Mouse (Mus musculus) midbrain, embryonic 11.5 days (tissue): ENCODE results near the gene Exoc6. TPM values are rescaled to one million over a fixed set of nuclear protein-coding genes. Genes with fewer than 3 reads are reported as not detected.

Experiments
- ATAC-seq: fragments of 200-750 bp; cut with Nextera tagmentation; 2 replicates; pipeline ENCODE4 v1.8.0; 2017; ENCODE audit warnings: moderate TSS enrichment, moderate library complexity; ENCODE audit not compliant: low FRiP score
- DNase-seq: peaks from one replicate; pipeline ENCODE4 v3.0.0; 2015; ENCODE audit warnings: low spot score; ENCODE audit errors: missing footprints
- H3K27ac ChIP-seq: fragments of 300-500 bp; sonication (generic); 2 replicates; pipeline ENCODE4 v1.5.1; 2014; ENCODE audit warnings: low read depth, low read length
- H3K27me3 ChIP-seq: fragments of 300-500 bp; sonication (generic); 2 replicates; pipeline ENCODE4 v1.6.1; 2014; ENCODE audit warnings: mild to moderate bottlenecking, low read length, moderate library complexity, mixed read lengths; ENCODE audit not compliant: control insufficient read depth, insufficient read depth
- H3K36me3 ChIP-seq: fragments of 300-500 bp; sonication (generic); 2 replicates; pipeline ENCODE4 v1.6.1; 2014; ENCODE audit warnings: mild to moderate bottlenecking, low read length, moderate library complexity, mixed read lengths; ENCODE audit not compliant: control insufficient read depth, insufficient read depth
- H3K4me1 ChIP-seq: fragments of 300-500 bp; sonication (generic); 2 replicates; pipeline ENCODE4 v1.6.1; 2014; ENCODE audit warnings: low read length; ENCODE audit not compliant: control insufficient read depth, insufficient read depth
- H3K4me2 ChIP-seq: fragments of 300-500 bp; sonication (generic); 2 replicates; pipeline ENCODE4 v1.6.1; 2014; ENCODE audit warnings: mild to moderate bottlenecking, moderate library complexity
- H3K4me3 ChIP-seq: fragments of 300-500 bp; sonication (generic); 2 replicates; pipeline ENCODE4 v1.5.1; 2014; ENCODE audit warnings: low read depth, low read length
- H3K9ac ChIP-seq: fragments of 300-500 bp; sonication (generic); 2 replicates; pipeline ENCODE4 v1.6.1; 2014; ENCODE audit warnings: low read length
- H3K9me3 ChIP-seq: fragments of 300-500 bp; sonication (generic); 2 replicates; pipeline ENCODE4 v1.6.1; 2016; ENCODE audit warnings: low read length; ENCODE audit not compliant: control insufficient read depth
- WGBS: fragments of 180-500 bp; shearing (Covaris S2); extraction: QIAGEN DNeasy Blood & Tissue Kit; methylation state at CpG from one replicate; pipeline ENCODE4 v1.1.7; 2014; 5-methylcytosine and 5-hydroxymethylcytosine counted together
- polyA plus RNA-seq: library from polyadenylated mRNA; unstranded; fragments of >200 nt; fragmentation: Nextera tagmentation; extraction: Ambion mirVana; gene quantifications from 2 replicates; pipeline ENCODE4 v1.2.1, GENCODE M21; 2014

Gene Exoc6
- polyA plus RNA-seq, 1 experiment from 2014 or later = 8.6 TPM

DNA sequence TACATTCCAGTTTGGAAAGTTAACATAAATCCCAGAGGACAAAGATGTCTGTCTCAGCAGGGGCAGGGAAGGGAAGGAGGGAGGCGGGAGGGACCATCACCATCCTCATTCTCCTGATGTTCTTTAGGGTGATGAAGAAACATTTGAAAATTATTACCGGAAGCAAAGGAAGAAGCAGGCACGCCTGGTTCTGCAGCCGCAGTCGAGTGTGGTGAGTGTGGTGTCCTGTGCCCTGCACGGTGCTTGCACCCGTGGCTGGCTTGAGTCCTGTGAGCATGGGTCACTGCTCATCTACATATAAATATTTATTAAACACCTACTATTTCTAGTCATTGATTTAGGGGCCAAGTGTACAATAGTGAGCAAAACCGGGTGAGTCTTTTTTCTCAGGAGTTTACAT is 35.5 kb downstream of the Exoc6 start:
- Histone ChIP-seq H3K4me3 (no peak overlapping the region), H3K36me3 (no peaks in the 10 kb centered on the region), H3K4me1 (no peaks in the 10 kb centered on the region), H3K4me2 (no peak overlapping the region), H3K9ac (no peak overlapping the region), H3K27me3 (no peaks in the 10 kb centered on the region), H3K27ac (no peak overlapping the region), H3K9me3 (no peaks in the 10 kb centered on the region)
- no peak for DNase-seq
- WGBS = 85% methylated on average over 8 of the region's 8 CpGs
- ATAC-seq = no peak

GRCm38 (mm10) chr19:37590544-37590943 is 40.3 kb downstream of the Exoc6 start:
- 94% methylated on average over 7 of the region's 7 CpGs for WGBS
- Histone ChIP-seq H3K27ac (no peak overlapping the region), H3K4me3 (no peak overlapping the region), H3K4me1 (no peaks in the 10 kb centered on the region), H3K36me3 (no peaks in the 10 kb centered on the region), H3K4me2 (no peak overlapping the region), H3K9ac (no peak overlapping the region), H3K9me3 (no peaks in the 10 kb centered on the region), H3K27me3 (no peaks in the 10 kb centered on the region)
- ATAC-seq (no peak), DNase-seq (no peak)

DNA sequence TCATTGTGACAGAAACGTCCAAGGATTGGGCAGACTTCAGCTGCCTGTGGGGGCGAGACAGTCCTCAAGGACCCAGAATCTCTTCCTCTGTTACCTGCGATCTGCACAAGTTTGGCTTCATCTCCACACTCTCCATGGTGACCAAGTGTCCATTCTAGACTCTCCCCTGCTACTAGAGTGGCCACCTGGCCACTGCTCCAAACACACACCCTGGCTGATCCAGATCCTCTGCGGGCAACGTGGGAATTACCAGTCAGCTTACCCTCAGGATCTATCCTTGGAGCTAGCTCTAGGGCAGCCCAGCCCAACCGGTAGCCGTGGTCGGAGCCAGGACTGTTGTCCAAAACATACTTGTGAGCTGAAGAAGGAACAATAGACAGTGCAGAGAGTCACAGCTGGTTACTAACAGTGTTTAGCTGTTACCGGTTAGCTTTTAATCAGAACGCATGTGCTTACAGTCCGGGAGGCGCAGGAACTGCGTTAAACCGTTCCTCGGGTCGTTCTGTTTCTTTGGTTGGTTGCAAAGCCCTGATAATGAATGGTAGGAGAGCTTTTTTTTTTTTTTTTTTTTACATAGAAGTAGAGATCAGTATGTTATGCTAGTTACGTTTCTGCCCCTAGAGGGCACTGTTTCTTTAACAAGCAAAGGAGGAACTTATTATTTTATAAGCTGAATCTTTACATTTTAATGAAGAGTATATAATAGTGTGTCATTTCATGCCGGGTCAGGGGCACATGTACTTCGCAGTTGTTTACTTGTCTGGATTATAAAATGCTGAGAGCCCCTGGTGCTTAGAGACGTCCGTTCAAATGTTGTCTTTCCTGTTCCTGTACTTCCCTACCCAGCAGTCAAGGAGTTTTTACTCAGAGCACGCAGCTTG is 52.0 kb downstream of the Exoc6 start:
- Histone ChIP-seq H3K4me2 (no peak overlapping the region), H3K27me3 (no peaks in the 10 kb centered on the region), H3K4me1 (no peaks in the 10 kb centered on the region), H3K27ac (no peak overlapping the region), H3K4me3 (no peak overlapping the region), H3K36me3 (no peaks in the 10 kb centered on the region), H3K9me3 (no peaks in the 10 kb centered on the region), H3K9ac (no peak overlapping the region)
- DNase-seq (peak; percentile 92), ATAC-seq (no peak; the same call in 1 of the 2 replicates)
- 41% methylated on average over 22 of the region's 22 CpGs for WGBS

GRCm38 (mm10) chr19:37609991-37610390 is 59.8 kb downstream of the Exoc6 start:
- H3K36me3 ChIP-seq = no peaks in the 10 kb centered on the region
- H3K27ac ChIP-seq = no peak overlapping the region
- no peaks in the 10 kb centered on the region for H3K4me1 ChIP-seq
- 67% methylated on average over 7 of the region's 7 CpGs for WGBS
- H3K4me3 ChIP-seq = no peak overlapping the region
- no peaks in the 10 kb centered on the region for H3K27me3 ChIP-seq
- ATAC-seq = no peak
- peak; percentile 82 for DNase-seq
- no peaks in the 10 kb centered on the region for H3K9me3 ChIP-seq
- no peak overlapping the region for H3K4me2 ChIP-seq
- no peak overlapping the region for H3K9ac ChIP-seq

DNA sequence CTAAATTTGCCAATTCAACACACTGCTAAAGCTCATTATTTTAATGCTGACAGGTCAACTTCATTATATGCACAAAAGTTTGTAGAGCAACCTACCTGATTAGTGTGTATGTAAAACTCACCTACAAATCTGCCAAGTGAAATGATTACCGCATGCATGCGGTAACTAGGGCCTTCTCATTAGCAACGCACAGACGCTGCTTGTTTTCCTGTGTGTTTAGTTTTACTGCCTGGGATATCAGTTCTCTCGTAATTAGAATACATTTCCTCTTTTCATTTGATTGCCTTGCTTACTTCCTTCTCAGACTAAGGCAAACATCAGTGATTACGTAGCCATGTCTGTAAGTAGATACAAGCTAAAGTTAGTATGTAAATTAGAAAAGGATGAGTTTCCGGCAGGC is 62.7 kb downstream of the Exoc6 start:
- Histone ChIP-seq H3K27ac (no peak overlapping the region), H3K9ac (no peak overlapping the region), H3K36me3 (no peaks in the 10 kb centered on the region), H3K4me3 (no peak overlapping the region), H3K4me2 (no peak overlapping the region), H3K9me3 (no peaks in the 10 kb centered on the region), H3K27me3 (no peaks in the 10 kb centered on the region), H3K4me1 (no peaks in the 10 kb centered on the region)
- ATAC-seq (no peak), DNase-seq (peak; percentile 47)
- WGBS = 90% methylated on average over 7 of the region's 7 CpGs

DNA sequence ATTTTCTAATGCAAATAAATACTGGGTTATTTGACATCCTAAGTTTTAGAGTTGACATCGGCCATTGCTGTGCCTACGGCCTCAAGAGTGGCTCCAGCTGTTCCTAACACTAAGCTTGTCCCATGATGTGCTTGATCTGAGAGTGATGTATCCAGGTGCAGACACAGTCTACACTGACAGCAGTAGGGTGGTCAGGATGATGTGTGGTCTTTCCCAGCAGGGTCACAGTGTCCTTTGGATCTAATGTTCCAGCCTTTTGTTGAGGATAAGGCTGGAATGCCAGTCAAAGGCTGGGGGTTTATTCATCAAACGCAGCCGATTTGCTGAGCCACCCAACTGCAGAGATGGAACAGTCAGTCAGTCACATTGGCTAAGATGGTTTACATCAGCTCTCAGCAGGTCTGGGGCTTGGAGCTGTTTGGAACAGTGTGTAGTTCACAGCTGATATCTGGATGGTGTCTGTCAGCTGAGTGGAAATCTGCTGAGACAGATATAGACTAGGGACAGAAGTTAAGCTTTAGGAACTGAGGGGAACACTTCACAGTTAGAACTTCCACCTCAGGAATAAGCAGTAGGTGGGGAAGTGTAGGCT is 64.9 kb downstream of the Exoc6 start:
- H3K27me3 ChIP-seq = no peaks in the 10 kb centered on the region
- WGBS = 72% methylated on average over 4 of the region's 4 CpGs
- H3K9me3 ChIP-seq = no peaks in the 10 kb centered on the region
- ATAC-seq (no peak), DNase-seq (peak; percentile 61)
- no peak overlapping the region for H3K27ac ChIP-seq
- no peak overlapping the region for H3K4me3 ChIP-seq
- no peak overlapping the region for H3K4me2 ChIP-seq
- no peaks in the 10 kb centered on the region for H3K36me3 ChIP-seq
- no peak overlapping the region for H3K9ac ChIP-seq
- no peaks in the 10 kb centered on the region for H3K4me1 ChIP-seq

DNA sequence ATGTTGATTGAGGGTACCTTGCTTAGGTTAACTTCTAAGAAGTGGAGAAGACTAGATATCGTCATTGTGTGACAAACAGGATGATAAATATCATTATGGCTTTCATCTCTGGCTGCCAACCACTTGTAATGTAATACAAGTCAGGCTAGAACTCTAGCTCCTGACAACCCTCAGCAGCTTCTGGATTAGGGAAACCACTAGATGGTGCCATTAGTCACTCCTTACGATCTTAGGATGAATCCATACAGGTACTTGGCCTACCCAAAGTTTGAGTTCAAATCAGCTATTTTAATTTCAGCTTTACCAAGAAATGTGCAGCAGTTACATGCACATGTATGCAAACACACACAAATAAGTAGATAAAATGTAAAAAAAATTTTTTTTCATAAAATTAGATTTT is 97.8 kb downstream of the Exoc6 start:
- ATAC-seq = no peak
- Histone ChIP-seq H3K27me3 (no peaks in the 10 kb centered on the region; the same call in 1 of the 2 replicates), H3K27ac (no peak overlapping the region), H3K36me3 (no peaks in the 10 kb centered on the region), H3K4me2 (no peak overlapping the region), H3K9ac (no peak overlapping the region), H3K4me1 (no peaks in the 10 kb centered on the region; the same call in 1 of the 2 replicates), H3K4me3 (no peak overlapping the region), H3K9me3 (no peaks in the 10 kb centered on the region)
- WGBS = 37% methylated on average over 2 of the region's 2 CpGs
- DNase-seq = no peak

DNA sequence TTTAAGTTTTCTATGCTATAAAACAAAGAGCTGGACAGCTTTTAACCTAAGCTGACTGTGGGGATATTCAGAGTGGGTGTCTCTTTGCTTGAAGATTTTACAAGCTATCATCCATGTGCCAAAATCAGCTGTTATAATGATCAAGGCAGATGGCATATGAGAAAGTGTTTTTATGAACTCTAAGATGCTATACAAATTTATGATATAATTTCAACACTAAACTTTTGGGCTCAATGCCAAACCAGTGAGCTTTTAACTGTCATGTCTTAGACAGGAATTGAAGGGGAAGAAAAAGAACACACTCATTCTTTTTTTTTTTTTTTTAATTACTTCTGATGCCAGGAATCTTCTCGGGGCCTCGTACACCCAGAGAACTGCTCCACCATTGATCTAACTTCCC is 100.3 kb downstream of the Exoc6 start:
- Histone ChIP-seq H3K36me3 (no peaks in the 10 kb centered on the region), H3K4me1 (peaks cover 9% of the 10 kb centered on the region), H3K27me3 (peaks cover 3% of the 10 kb centered on the region), H3K27ac (no peak overlapping the region), H3K9ac (no peak overlapping the region), H3K4me2 (no peak overlapping the region), H3K9me3 (no peaks in the 10 kb centered on the region), H3K4me3 (no peak overlapping the region)
- ATAC-seq (no peak), DNase-seq (no peak)
- 78% methylated on average over 2 of the region's 2 CpGs for WGBS

- 12% methylated on average over 5 of the region's 5 CpGs for WGBS
- ATAC-seq (no peak; the same call in 1 of the 2 replicates), DNase-seq (peak; percentile 86)
- no peaks in the 10 kb centered on the region for H3K36me3 ChIP-seq
- H3K4me2 ChIP-seq = no peak overlapping the region
- H3K27ac ChIP-seq = no peak overlapping the region
- no peak overlapping the region for H3K4me3 ChIP-seq
- H3K27me3 ChIP-seq = peaks cover 3% of the 10 kb centered on the region
- no peak overlapping the region for H3K9ac ChIP-seq
- peaks cover 22% of the 10 kb centered on the region for H3K4me1 ChIP-seq
- H3K9me3 ChIP-seq = no peaks in the 10 kb centered on the region
These were observed 103.8 kb downstream of the Exoc6 start for GRCm38 (mm10) chr19:37654012-37654411.
